Mouse (Mus musculus) erythroid progenitor cell, adult 5-6 weeks (primary cell): ENCODE results near the gene Fibp. TPM values are rescaled to one million over a fixed set of nuclear protein-coding genes. Genes with fewer than 3 reads are reported as not detected.

ENCODE experiments used
- ATAC-seq: replicated peaks from 2 replicates; pipeline ENCODE4 v1.8.0; 2016; ENCODE audit warnings: moderate number of reproducible peaks, mild to moderate bottlenecking, moderate TSS enrichment, inconsistent platforms; ENCODE audit not compliant: poor library complexity, low FRiP score, severe bottlenecking
- total RNA-seq, 2 experiments: library from RNA; stranded (forward) in 1 of 2; stranded (reverse) in 1 of 2; fragments of 150-400 nt in 1 of 2; fragments of 186-747, 209-891 nt in 1 of 2; gene quantifications; 2 replicates each; pipeline versions ENCODE4 v1.2.3 to v1.2.4; 2015 to 2017; ENCODE audit warnings: low replicate concordance in 2 of 2

The Fibp gene
- total RNA-seq (2015; ENCODE audit: low replicate concordance), result 11.5 and 21.8 TPM in 2 replicates
- total RNA-seq (2017; ENCODE audit: low replicate concordance), result 29.0 and 32.5 TPM in 2 replicates

GRCm38 (mm10) chr19:5460465-5460911 lies at the start of gene Fibp:
Gene Fibp, plus strand, starts transcription at chr19:5460615.
- ATAC-seq, result peak; percentile 78

GRCm38 (mm10) chr19:5410641-5411040 lies 49.8 kb upstream of the Fibp start:
- no peak for ATAC-seq

- ATAC-seq, result no peak
Measured at GRCm38 (mm10) chr19:5411961-5412360, 48.5 kb upstream of the Fibp start.

GRCm38 (mm10) chr19:5413840-5414239 lies 46.6 kb upstream of the Fibp start:
- ATAC-seq, result no peak

- ATAC-seq, result no peak
Measured at GRCm38 (mm10) chr19:5414534-5414957, 45.9 kb upstream of the Fibp start.

GRCm38 (mm10) chr19:5418750-5419466 lies 41.5 kb upstream of the Fibp start:
- no peak for ATAC-seq

GRCm38 (mm10) chr19:5419630-5420029 lies 40.8 kb upstream of the Fibp start:
- no peak for ATAC-seq

- ATAC-seq, result no peak
Measured at GRCm38 (mm10) chr19:5420579-5420978, 39.8 kb upstream of the Fibp start.

- ATAC-seq, result no peak
Measured at GRCm38 (mm10) chr19:5421784-5422183, 38.6 kb upstream of the Fibp start.

- ATAC-seq, result no peak
Measured at GRCm38 (mm10) chr19:5422267-5422666, 38.1 kb upstream of the Fibp start.

- no peak for ATAC-seq
Measured at GRCm38 (mm10) chr19:5422895-5423443, 37.4 kb upstream of the Fibp start.

- no peak for ATAC-seq
Measured at GRCm38 (mm10) chr19:5423561-5423960, 36.9 kb upstream of the Fibp start.

- ATAC-seq, result peak; percentile 23
Measured at GRCm38 (mm10) chr19:5424092-5424781, 36.2 kb upstream of the Fibp start.

- peak; percentile 78 for ATAC-seq
Measured at GRCm38 (mm10) chr19:5424782-5425741, 35.4 kb upstream of the Fibp start, which contains the start of the genes Drap1 and AI837181. Gene Drap1, minus strand, starts transcription at chr19:5424979. Gene AI837181, plus strand, starts transcription at chr19:5425144.

- no peak for ATAC-seq
Measured at GRCm38 (mm10) chr19:5425906-5426565, 34.4 kb upstream of the Fibp start.

GRCm38 (mm10) chr19:5426640-5427290 lies 33.6 kb upstream of the Fibp start:
- no peak for ATAC-seq

GRCm38 (mm10) chr19:5428083-5428482 lies 32.3 kb upstream of the Fibp start:
- ATAC-seq, result no peak

- ATAC-seq, result no peak
Measured at GRCm38 (mm10) chr19:5429219-5429618, 31.2 kb upstream of the Fibp start.

GRCm38 (mm10) chr19:5429806-5430205 lies 30.6 kb upstream of the Fibp start:
- ATAC-seq, result no peak
